Mouse (Mus musculus) left cerebral cortex, postnatal 10 days (tissue): ENCODE results near the gene Cpb2. TPM values are rescaled to one million over a fixed set of nuclear protein-coding genes. Genes with fewer than 3 reads are reported as not detected.
A peak's percentile ranks its signal among the peaks of the same experiment; 100 is the strongest.

Experiments
- DNase-seq, 2 experiments: peaks; one replicate each; pipeline ENCODE4 v3.0.0; 2021 to 2022; ENCODE audit warnings: low spot score in 2 of 2, mixed read lengths in 1 of 2; ENCODE audit errors: extremely low spot score in 1 of 2
- intact Hi-C: fragments of 180-260 bp; cut with DNase I; formaldehyde crosslinking; loops from one replicate; pipeline ENCODE4 v1.15.1; 2025
- microRNA-seq: library from miRNA; unstranded; fragments of <30 nt; microRNA quantifications from one replicate; pipeline ENCODE4 v1.2.0, GENCODE M21; 2022
- total RNA-seq, 2 experiments: library from RNA; stranded (reverse); gene quantifications; 2 replicates each; pipeline ENCODE4 v1.2.3; 2021

The Cpb2 gene
- total RNA-seq, 2 experiments from 2014 or later: not detected

- intact Hi-C loops: loop anchor here (10.0 kb wide), 1 partner anchor 266 kb away; no protein-coding TSS in a partner anchor
- DNase-seq: peak in 1 of 2 experiments; percentile 53
Measured at GRCm38 (mm10) chr14:75330621-75331020, 88.5 kb downstream of the Cpb2 start.

Small RNAs within 50 kb of the gene (microRNA-seq; reads per million reads assigned to microRNA genes)
- gene Gm44482: not detected

Other genes starting within 250 kb of the Cpb2 start
- 1 to 10 TPM in 1 of 2 experiments, under 1 TPM in 1; 0.77 to 1.2 TPM for gene Rubcnl, start 226.3 kb upstream of the Cpb2 start, total RNA-seq
- gene Lrrc63, start 111.4 kb upstream of the Cpb2 start, total RNA-seq: not detected
- gene Lcp1, start 111.2 kb upstream of the Cpb2 start, total RNA-seq: 1 to 10 TPM; 8.0 to 8.1 TPM
- 10 to 100 TPM; 46.3 to 49.0 TPM for gene Zc3h13, start 42.1 kb downstream of the Cpb2 start, total RNA-seq
- 10 to 100 TPM; 10.4 to 12.4 TPM for gene Siah3, start 213.7 kb downstream of the Cpb2 start, total RNA-seq